Mouse (Mus musculus): Measurements from ENCODE around the gene Smoc2. TPM values are rescaled to one million over a fixed set of nuclear protein-coding genes. Genes with fewer than 3 reads are reported as not detected.

Gene Smoc2
- total RNA-seq, 1 experiment from 2014 or later, result 14.5 TPM

DNA sequence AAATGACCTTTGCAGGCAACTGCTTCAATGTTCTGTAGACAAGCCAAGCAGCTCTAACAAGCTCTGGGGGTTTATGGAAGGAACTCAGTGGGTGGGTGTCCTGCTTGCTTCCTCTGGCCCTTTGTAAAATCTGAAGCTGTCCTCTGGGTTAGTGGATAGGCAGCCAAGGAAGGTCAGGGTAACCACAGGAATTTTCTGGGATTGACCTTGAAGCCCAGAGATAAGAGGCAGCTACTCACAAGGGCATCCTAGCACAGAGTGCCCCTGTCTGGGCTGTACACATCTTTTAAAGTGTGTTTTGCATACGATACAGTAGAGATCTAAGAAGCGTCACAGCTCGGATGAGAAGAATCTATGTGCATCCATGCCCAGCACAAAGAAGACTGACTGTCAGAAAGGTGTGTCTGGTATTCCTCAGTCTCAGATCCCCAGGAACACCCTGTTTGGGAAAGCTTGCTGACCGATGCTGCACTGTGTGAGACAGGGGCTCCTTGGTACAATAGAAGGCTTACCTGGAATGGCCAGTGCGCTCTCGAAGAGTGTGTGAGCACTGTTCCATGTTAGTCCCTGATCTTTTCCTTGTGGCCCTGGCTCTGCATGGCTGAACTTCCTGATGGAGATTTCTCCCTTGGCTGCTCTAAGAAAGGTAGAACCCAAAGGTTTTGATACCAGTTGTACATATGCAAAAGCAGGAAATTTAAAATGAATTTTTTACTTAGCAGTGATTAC is 69.9 kb downstream of the Smoc2 start:
- no peak for DNase-seq

DNA sequence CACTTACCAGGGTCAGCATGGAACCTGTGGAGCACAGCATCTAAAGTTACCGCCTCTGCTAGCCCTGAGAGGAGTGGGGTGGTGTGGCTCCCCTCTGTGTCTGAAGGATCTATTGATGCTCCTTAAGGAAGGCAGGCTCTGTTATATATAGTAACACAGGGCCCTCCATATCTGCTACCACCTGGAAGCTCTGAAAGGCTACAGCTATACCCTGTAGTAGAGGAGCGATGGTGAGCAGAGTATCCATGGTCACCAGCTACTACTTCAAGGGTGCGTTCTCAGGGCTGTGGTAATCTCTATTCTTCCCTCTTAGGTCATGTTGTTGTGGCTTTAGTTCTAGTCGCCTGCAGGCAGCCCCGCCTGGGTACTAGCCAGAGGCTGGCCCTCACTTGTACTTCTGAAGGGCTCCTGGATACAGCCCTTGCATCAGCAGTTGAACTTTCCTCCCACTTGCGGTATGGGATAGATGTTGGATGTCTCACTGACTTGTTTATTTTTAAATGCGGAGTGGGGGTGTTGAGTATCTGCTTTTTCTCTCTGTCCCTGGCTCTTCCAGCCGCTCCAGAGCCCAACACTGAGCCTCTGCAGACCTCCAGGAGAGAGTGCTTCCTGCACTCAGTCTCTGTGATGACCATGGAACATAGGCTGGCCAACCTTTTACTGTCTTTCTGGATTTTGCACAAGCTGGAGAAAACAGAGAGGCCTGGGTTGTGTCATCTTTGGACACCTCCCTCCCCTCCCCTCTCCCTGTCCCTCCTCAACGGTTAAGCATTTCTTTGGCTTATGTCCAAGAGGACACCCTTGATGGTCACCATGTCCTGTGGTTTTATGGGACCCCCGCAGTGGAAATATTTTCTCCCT is 74.1 kb downstream of the Smoc2 start:
- DNase-seq, result no peak

DNA sequence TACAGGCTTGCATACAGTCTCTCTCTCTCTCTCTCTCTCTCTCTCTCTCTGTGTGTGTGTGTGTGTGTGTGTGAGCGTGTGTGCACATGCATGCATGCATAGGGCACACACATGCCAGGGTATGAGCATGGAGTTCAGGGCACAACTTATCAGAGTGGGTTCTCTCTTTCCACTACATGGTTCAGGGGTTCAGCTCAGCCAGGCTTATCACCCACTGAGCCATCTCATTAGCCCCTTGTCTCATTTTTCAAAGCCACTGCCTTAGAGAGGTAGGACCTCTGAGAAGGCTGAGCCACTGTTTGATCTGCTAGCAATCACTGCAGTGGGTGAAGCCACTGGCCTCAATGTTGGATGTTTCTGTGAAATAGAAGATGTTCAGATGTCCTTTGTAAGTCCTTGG is 82.2 kb downstream of the Smoc2 start:
- DNase-seq, result no peak

DNA sequence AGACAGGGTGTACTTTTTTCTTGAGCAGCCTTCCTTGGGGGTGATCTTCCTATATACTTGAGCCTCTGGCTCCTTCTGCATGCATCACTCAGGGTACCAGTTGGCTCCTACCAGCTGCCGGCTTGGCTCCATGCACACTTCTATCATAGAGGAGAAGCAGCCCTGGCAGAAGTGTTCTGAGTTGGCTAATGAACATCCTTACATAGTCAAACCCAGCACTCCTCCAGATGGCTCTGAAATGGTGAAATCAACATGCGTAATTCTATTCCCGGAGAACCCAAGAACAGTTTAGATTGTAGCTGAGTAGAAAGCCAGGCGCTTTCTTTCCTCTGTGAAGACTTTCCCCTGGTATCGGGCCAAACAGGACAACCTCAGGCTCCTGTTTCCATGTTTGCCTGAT is 91.2 kb downstream of the Smoc2 start:
- no peak for DNase-seq

DNA sequence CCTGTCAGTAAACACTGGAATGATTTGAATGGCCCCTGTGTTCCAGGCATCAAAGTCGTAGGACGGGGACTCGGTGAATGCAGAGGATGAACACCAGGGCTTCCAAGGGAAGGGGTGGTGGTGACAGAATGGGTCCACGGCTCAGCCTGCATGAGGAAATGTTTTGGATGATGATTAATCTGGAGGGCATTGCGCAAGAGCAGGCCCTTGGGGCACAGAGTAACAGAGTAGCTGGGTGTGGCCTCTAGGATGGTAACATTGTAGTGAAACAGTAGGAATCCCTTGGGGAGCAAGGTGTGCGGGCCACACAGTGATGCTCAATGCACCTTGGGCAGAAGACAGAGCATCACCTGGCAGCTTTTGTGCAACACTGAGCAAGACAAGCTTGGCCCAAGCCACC is 92.3 kb downstream of the Smoc2 start:
- peak; percentile 16 for DNase-seq

DNA sequence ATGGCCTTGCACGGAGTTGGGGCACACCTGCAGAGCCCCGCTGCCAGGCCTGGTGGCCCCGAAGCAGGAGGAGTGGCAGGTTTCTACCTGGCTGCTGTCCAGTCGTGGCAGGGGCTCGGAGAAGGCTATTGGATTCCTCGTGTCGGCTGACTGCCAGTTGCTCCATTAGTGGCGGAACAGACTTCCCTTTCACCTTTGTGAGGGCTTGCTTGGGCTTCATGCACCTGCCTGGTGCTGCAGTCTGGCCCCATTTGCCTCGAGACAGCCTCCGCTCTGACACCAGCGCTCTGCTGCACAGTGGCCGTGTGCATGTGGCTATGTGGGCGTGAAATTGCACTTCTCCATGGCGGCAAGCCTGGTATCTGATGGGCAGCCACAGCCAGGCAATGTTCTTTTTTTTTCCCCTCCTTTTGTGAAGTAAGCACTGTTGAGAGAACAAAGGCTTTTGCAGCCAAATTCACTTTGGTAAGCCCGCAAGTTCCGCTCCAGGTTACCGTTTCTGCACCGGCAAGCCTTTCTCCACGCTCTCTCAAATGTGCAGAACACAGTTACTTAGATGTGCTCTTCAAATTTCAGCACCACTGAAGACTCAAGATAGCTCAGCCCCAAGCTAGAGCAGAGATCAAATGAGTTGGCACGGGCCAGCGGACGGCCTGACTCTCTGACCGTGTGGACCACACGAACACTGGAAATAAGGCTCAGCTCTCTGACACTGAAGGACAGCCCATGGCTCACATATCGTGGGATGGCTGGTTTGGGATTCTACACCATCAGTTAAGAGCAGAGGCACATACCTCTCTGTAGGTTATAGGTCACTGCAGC is 93.2 kb downstream of the Smoc2 start:
- no peak for DNase-seq

DNA sequence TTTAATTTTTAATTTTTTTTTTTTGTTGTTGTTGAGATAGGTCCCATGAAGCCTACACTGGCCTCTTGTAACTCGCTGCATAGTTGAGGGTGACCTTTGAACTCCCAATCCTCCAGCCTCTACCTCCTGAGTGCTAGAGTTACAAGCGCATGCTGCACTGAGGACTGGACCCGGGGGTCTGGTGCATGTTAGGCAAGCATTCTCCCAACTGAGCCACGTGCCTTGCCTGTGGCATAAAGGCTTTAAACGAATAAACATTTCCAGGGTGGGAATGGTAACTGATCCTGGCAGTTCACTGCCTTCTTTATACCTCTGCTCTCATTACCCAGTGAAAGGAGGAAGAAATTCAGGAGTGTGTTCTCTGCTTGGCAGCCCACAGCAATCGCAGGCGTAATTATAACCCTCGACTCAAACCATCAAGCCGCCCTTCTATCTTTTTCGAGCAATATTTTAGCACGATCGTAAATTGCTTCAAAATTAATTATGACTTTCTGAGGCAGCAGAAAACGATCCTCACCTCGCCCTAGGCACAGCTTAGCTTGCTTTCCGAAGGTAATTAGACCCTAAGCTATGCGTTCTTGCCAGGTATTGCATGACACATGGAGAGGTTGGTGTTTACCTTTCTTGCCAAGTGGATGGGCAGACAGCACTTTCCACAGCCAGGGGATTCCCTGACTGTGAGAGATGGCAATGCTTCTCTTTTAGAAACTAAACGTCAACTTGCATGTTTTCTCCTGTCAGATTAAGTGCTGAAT is 99.6 kb downstream of the Smoc2 start:
- no peak for DNase-seq

DNA sequence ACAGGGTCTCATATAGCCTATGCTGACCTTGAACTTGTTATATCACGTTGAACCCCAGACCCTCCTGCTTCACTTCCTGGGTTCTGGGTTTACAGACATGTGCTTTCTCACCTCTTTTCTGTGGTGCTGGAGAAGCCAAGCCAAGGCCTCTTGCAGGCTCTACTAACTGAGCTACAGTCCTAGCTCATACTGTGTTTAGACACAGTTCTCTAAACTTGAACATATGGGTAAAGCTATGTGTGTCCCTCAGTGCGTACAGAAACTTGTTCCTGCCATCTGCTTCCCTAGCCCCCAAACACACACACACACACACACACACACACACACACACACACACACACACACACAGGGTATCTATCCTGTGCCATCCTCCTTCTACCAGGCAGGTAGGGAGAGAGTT is 100.2 kb downstream of the Smoc2 start:
- DNase-seq, result no peak

DNA sequence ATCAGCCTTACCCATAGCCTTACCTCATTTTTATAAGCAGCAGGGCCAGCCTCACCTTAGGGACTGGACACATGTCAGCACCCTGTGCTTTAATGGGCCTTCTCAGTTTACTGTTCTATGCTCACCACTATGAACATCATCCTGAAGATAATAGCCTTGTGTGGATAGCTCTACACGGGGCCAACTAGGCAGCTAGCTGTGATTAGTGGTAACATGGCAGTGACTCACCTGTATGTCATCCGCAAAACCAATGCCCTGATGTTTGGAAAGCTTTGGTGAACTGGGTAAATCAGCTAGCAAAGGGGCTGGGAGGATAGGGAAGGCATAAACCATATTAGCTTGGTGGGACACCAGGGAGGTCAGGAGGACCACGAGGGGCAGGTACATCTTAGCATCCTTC is 100.7 kb downstream of the Smoc2 start:
- no peak for DNase-seq

DNA sequence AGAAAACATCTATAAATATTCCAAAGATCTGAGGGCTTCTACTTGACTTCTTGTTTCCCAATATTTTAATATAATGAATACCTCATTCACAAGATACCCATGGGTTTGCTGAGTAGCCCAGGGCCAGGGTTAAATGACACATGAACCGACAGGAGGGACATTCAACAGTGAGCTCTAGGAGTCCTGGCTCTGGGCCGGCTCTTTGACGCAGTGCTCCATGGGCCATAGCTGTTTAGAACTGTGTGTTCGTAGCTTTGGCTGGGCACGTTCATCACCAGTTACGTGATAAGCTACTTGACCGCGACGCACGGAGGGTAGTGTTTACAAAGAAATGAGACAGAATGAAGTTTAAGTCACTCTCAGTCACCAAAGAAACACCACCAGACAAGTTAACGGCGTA is 101.2 kb downstream of the Smoc2 start:
- DNase-seq, result no peak

DNA sequence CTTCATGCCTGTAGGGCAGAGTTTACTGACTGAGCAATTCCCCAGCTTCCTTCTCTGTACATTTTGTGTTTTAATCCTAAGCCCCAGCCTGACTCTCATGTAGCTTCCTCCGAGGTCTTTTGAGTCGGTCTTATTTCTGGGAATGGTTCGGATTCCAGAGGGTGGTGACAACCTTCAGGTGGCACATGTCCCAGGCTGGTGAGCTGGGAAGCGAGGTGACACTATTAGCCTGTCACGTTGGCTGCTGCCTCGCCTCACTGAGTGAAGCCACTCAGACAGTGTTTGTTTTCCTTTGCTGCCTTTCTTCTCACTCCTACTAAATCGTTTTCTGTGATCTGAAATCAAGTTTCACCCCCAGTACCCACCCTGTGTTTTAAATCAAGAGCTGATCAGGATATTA is 102.2 kb downstream of the Smoc2 start:
- no peak for DNase-seq

DNA sequence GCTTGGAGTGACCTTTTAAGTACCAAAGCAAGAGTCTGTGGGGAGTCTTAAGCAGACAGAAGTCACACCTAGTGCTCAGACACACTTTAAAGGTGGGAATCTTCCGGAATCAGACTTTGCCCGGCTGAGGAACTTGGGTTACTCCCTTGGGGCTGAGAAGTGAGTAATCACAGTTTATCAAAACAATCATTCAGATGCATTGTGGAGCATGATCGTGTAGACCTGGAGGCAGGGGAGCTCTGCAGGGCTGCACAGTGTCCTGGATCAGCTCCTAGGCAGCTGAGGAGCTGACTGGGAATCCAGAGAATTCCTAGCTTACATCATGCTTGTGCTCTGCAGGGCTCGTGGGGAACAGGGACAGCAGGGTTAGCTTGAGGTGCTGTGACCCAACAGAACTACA is 104.7 kb downstream of the Smoc2 start:
- no peak for DNase-seq

DNA sequence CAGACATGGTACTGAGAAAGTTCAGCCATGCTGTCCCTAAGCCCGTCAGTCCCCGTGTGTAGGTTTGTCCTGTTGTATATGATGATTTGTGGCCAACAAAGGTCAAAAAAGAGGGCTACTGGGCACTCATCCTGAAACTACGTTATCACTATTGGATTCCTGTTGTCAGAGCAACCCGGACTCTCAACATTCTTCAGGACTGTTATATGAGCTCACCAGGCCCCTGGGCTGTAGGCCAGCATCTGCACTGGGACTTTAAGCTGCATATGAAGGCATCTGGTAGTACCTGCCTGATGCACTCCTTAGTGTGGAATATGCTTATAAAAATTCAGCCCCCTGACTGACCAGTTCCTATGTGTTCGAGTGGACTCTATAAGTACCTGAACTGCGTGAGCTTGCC is 105.7 kb downstream of the Smoc2 start:
- DNase-seq, result no peak

DNA sequence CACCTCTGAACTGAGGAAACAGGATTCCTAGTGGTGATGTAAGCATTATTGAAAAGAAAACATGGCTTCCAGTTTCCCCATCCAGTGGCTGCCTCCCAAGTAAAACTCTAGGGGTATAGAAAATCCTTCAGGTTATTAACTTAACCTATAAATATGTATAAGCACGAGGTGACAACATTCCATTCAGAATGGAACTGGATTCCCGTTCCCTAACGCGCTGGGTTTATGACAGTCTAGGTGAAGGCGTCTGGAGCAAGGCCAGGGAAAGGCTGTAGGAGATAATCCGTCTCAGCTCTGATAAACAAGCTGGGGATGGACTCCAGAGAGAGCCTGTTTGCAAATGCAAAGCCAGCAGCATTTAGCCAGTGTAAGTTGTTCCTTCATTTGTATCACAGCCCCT is 108.0 kb downstream of the Smoc2 start:
- no peak for DNase-seq

DNA sequence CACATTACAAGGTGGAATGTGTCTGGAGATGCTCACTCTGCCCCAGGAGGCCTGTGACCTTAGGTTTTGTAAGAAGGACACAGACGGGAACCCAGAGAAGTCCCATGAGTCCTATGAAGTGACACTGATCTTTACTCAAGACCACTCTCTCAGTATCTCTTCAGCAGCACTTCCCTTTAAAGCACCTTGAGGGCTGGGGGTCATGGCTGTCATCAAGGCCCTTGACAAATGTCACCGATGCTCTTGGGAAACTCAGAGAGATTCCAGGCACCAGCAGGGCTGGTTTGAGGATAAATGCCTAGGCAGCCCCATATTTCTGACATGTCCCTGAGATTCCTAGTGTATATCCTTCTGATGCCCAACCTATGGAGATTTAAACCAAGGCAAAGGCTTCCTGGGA is 113.1 kb downstream of the Smoc2 start:
- DNase-seq, result no peak

DNA sequence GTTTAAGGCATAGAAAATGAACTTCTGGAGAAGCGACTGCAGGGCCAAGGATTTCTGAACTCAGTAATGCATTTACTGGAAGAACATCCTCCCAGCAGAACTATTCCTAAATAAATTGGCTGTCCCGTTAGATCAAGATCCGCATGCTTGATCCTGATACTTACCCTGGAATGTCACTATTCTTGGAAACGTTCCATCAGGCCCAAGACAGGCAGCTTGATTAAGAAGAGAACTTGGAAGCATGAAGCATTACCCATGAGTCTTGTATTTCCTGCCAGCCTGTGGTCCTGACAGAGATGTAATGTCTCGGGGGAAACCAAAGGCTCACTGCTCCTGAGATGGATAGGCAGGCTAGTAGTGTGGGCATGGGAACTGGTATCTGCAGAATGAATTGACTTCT is 115.6 kb downstream of the Smoc2 start:
- DNase-seq, result no peak

DNA sequence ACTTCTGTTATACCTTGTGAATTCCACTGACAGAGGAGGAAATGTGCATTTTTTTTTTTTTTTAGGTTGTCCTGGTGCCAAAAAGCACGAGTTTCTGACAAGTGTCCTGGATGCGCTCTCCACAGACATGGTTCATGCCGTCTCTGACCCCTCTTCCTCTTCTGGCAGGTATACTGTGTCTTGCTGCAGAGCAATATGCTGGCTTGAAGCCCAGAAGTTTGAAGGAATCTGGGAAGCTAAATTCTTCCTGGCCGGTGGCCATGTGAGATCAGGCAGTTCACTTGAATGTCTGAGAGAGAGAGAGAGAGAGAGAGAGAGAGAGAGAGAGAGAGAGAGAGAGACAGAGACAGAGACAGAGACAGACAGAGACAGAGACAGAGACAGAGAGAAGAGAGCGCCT is 118.2 kb downstream of the Smoc2 start:
- DNase-seq, result peak; percentile 27

DNA sequence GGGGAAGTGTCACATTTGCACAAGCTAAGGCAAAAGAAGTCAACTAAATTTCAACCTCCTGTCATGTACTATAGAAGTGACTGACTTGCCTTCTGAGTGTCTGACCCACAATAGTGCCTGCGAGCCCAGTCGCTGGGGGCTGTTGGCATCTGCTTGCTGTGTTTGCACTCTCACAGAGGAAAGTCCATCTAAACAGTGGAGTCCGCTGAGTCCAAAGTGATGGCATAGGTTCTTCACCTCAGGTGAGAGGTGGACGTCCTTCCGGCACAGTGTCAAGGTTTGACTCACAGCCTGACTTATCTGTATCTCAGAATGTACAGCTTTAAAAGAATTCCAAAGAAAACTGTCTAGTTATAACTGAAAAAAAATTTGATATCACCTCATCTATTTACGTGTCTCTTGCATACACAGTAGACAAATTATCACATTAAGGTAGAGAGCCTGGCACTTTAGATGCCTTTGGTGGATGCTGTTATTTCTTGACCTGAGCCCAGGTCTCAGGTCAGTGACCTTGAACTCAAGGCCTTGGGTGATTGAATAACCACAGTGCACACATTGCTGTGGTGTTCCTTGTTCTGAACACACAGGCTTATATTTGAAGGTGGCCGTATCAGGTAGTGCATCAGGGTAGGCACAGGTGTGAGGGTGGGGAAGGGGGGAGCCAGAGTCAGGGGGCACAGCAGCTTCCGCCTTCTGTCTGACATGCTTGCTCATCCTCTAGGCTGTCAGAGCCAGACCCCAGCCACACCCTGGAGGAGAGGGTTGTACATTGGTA is 119.5 kb downstream of the Smoc2 start:
- no peak for DNase-seq

DNA sequence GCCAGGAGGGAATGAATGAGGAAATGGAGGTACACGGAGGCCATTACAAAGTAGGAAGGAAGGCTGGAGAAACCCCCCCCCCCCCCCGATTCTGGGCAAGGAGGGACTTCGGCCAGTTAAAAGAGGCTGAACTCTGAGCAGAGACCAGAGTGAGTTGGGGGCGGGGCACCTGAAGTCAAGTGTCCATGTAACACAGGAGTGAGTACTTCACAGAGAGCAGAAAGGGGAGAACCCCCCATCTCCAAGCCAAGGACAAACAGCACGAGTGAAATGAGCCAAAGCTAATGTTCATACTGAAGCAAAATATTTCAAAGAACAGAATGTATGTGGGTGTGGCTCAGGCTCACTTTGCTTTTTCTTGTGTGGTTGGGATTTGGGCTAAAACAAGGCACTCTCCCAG is 121.7 kb downstream of the Smoc2 start:
- no peak for DNase-seq

DNA sequence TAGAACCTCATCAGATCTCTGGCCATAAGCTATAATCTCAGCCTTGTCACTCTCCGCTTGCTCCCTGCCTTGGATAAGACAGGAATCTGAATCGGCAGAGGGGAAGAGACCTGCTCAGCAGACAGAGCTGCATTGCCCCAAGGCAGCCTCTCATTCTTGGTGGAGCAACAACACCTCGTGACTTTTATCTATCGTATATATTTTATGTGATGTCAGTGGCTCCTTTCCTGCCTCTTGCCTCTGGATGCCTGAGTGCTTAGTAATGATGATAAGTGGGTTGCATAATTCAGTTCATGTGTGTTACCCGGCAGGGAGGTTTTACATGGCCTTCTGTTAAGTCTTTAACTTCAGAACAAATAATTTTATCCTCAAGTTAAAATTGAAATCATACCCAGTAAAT is 128.6 kb downstream of the Smoc2 start:
- no peak for DNase-seq

DNA sequence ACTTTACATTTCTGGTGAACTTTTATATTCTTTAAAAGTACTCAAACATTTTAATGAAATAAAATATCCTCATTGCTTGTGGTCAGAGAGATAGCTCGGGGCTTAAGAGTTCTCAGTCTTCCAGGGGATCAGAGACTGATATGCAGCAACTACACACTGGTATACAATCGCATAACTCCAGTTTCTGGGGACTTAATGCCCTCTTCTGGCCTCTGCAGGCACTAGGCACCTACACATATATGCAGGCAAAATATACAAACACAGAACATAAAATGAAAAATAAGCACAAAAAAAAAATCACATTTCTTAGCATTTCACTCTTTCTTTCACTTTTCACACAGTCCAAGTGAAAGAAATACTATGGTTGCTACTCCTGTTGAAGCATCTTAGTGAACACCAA is 133.2 kb downstream of the Smoc2 start:
- no peak for DNase-seq
